Mouse (Mus musculus): ENCODE results near the gene Zrsr1. TPM values are rescaled to one million over a fixed set of nuclear protein-coding genes. Genes with fewer than 3 reads are reported as not detected.

The Zrsr1 gene
- polyA plus RNA-seq, 1 experiment from 2014 or later = 2.9 TPM

GRCm38 (mm10) chr11:22950131-22950530, 21.7 kb upstream of the Zrsr1 start:
- Histone ChIP-seq H3K27ac (no peak overlapping the region), H3K9me3 (no peaks in the 10 kb centered on the region), H3K4me2 (no peak overlapping the region), H3K27me3 (no peaks in the 10 kb centered on the region), H3K9ac (no peak overlapping the region), H3K36me3 (no peaks in the 10 kb centered on the region), H3K4me1 (no peaks in the 10 kb centered on the region), H3K4me3 (no peak overlapping the region)
- ATAC-seq (ENCODE audit: borderline replicate concordance, extremely low read depth, low FRiP score, low TSS enrichment) = no peak
- 87% methylated on average over 6 of the region's 6 CpGs for WGBS

GRCm38 (mm10) chr11:22952668-22953067, 19.1 kb upstream of the Zrsr1 start:
- Histone ChIP-seq H3K4me3 (no peak overlapping the region), H3K4me2 (no peak overlapping the region), H3K9ac (no peak overlapping the region), H3K27me3 (no peaks in the 10 kb centered on the region), H3K4me1 (no peaks in the 10 kb centered on the region), H3K9me3 (no peaks in the 10 kb centered on the region), H3K36me3 (0 out of 2 replicates have a peak, but pooled peaks cover 3% of the 10 kb centered on the region), H3K27ac (no peak overlapping the region)
- WGBS = 88% methylated on average over 7 of the region's 7 CpGs
- ATAC-seq (ENCODE audit: borderline replicate concordance, extremely low read depth, low FRiP score, low TSS enrichment) = no peak

DNA sequence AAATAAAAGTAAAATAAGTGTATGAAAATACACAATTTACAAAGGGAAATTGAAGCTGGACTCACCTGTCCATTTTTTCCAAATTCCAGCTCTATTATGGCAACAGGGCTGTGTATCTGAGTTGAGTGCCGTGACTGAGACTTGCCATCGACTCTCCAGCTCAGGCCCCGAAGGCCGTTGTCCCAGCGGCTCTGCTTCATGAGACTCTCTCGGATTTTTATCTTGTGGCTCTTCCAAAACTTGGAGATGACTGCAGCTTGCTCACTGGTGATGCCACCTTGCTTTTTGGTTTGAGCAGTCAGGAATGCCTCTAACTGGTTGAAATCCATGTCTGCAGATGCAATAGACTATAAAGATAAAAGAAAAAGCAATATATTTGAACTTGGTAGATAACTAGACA, 15.5 kb upstream of the Zrsr1 start:
- Histone ChIP-seq H3K4me3 (no peak overlapping the region), H3K9ac (no peak overlapping the region), H3K4me2 (no peak overlapping the region), H3K27ac (no peak overlapping the region), H3K27me3 (no peaks in the 10 kb centered on the region), H3K4me1 (0 out of 2 replicates have a peak, but pooled peaks cover 5% of the 10 kb centered on the region), H3K9me3 (no peaks in the 10 kb centered on the region), H3K36me3 (0 out of 2 replicates have a peak, but pooled peaks cover 3% of the 10 kb centered on the region)
- WGBS = 93% methylated on average over 6 of the region's 6 CpGs
- ATAC-seq (ENCODE audit: borderline replicate concordance, extremely low read depth, low FRiP score, low TSS enrichment) = no peak

- no peak overlapping the region for H3K4me2 ChIP-seq
- no peaks in the 10 kb centered on the region for H3K27me3 ChIP-seq
- H3K4me3 ChIP-seq = no peak overlapping the region
- 0 out of 2 replicates have a peak, but pooled peaks cover 3% of the 10 kb centered on the region for H3K36me3 ChIP-seq
- peak; percentile 64 for ATAC-seq (ENCODE audit: borderline replicate concordance, extremely low read depth, low FRiP score, low TSS enrichment)
- H3K9ac ChIP-seq = no peak overlapping the region
- H3K4me1 ChIP-seq = 0 out of 2 replicates have a peak, but pooled peaks cover 5% of the 10 kb centered on the region
- 60% methylated on average over 4 of the region's 4 CpGs for WGBS
- no peaks in the 10 kb centered on the region for H3K9me3 ChIP-seq
- H3K27ac ChIP-seq = no peak overlapping the region
Measured at GRCm38 (mm10) chr11:22956830-22957229, 15.0 kb upstream of the Zrsr1 start.

- Histone ChIP-seq H3K27ac (no peak overlapping the region), H3K9me3 (no peaks in the 10 kb centered on the region), H3K36me3 (0 out of 2 replicates have a peak, but pooled peaks cover 3% of the 10 kb centered on the region), H3K9ac (no peak overlapping the region), H3K4me3 (no peak overlapping the region), H3K27me3 (no peaks in the 10 kb centered on the region), H3K4me2 (no peak overlapping the region), H3K4me1 (0 out of 2 replicates have a peak, but pooled peaks cover 5% of the 10 kb centered on the region)
- 89% methylated on average over 4 of the region's 4 CpGs for WGBS
- ATAC-seq (ENCODE audit: borderline replicate concordance, extremely low read depth, low FRiP score, low TSS enrichment) = no peak
Measured at GRCm38 (mm10) chr11:22957791-22958374, 13.9 kb upstream of the Zrsr1 start.

DNA sequence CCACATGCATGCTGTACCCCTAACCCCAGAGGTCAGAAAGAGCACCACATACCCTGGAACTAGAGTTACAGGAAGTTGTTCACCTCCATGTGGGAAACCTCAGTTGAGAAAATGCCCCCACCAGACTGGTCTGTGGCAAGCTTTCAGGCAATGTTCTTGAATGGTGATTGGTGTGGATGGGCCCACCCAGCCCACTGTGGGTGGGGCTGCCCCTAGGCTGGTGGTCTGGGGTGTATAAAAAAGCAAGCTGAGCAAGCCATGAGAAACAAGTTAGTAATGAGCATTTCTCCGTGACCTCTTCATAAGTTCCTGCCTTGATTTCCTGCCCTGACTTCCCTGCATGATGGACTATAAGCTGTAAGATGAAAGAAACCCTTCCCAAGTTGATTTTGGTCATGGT, 9.7 kb upstream of the Zrsr1 start:
- no peak for ATAC-seq (ENCODE audit: borderline replicate concordance, extremely low read depth, low FRiP score, low TSS enrichment)
- H3K4me3 ChIP-seq = no peak overlapping the region
- no peak overlapping the region for H3K4me2 ChIP-seq
- no peak overlapping the region for H3K27ac ChIP-seq
- H3K9ac ChIP-seq = no peak overlapping the region
- H3K9me3 ChIP-seq = no peaks in the 10 kb centered on the region
- no peaks in the 10 kb centered on the region for H3K27me3 ChIP-seq
- 96% methylated on average over 1 of the region's 1 CpGs for WGBS
- 0 out of 2 replicates have a peak, but pooled peaks cover 5% of the 10 kb centered on the region for H3K4me1 ChIP-seq
- H3K36me3 ChIP-seq = peaks cover 10% of the 10 kb centered on the region; the same call in 1 of the 2 replicates

DNA sequence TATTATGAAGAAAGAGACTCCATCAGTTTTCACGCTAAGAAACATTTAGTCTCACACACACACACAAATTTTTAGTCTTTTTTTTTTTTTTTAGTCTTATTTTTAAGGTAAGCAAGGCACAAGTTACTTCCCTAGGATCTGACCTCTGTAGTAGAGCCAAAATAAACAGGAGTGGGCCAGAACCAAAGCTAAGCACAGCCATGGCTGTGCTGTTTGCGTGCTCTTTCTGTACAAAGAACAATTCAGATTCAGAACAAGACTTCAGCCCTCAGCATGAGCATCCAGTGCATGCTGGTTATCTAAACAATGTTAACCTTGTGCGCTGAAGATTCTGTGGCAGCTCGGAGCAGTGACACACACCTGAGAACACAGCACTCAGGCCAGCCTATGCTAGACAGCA, 7.4 kb upstream of the Zrsr1 start:
- H3K27me3 ChIP-seq = no peaks in the 10 kb centered on the region
- no peak for ATAC-seq (ENCODE audit: borderline replicate concordance, extremely low read depth, low FRiP score, low TSS enrichment)
- no peak overlapping the region for H3K4me2 ChIP-seq
- 73% methylated on average over 4 of the region's 4 CpGs for WGBS
- peaks cover 13% of the 10 kb centered on the region; the same call in 1 of the 2 replicates for H3K36me3 ChIP-seq
- no peak overlapping the region for H3K27ac ChIP-seq
- H3K4me3 ChIP-seq = no peak overlapping the region
- 0 out of 2 replicates have a peak, but pooled peaks cover 3% of the 10 kb centered on the region for H3K4me1 ChIP-seq
- no peaks in the 10 kb centered on the region for H3K9me3 ChIP-seq
- H3K9ac ChIP-seq = no peak overlapping the region

DNA sequence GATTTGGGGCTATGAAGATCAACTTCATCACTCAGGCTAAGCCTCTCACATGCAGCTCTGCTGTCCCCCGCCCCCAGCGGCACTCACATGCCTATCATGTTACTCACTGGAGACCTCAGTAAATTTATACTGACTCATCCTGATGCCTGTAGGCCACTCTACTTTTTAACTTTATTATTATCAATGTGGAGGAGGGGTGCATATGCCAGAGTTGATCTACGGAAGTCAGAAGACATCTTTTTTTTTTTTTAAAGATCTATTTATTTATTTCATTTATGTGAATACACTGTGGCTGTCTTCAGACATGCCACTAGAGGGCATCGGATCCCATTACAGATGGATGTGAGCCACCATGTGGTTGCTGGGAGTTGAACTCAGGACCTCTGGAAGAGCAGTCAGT, 6.3 kb upstream of the Zrsr1 start:
- Histone ChIP-seq H3K4me2 (no peak overlapping the region), H3K27me3 (no peaks in the 10 kb centered on the region), H3K36me3 (peaks cover 13% of the 10 kb centered on the region; the same call in 1 of the 2 replicates), H3K27ac (no peak overlapping the region), H3K4me1 (no peaks in the 10 kb centered on the region), H3K9ac (no peak overlapping the region), H3K9me3 (no peaks in the 10 kb centered on the region), H3K4me3 (no peak overlapping the region)
- ATAC-seq (ENCODE audit: borderline replicate concordance, extremely low read depth, low FRiP score, low TSS enrichment) = no peak
- WGBS = 81% methylated on average over 4 of the region's 4 CpGs

GRCm38 (mm10) chr11:22969486-22969885, 2.3 kb upstream of the Zrsr1 start:
- 57% methylated on average over 6 of the region's 6 CpGs for WGBS
- Histone ChIP-seq H3K9ac (no peak overlapping the region), H3K27ac (no peak overlapping the region), H3K9me3 (0 out of 2 replicates have a peak, but pooled peaks cover 16% of the 10 kb centered on the region), H3K36me3 (peaks cover 26% of the 10 kb centered on the region), H3K4me2 (no peak overlapping the region), H3K4me3 (no peak overlapping the region), H3K4me1 (0 out of 2 replicates have a peak, but pooled peaks cover 5% of the 10 kb centered on the region), H3K27me3 (no peaks in the 10 kb centered on the region)
- ATAC-seq (ENCODE audit: borderline replicate concordance, extremely low read depth, low FRiP score, low TSS enrichment) = no peak

DNA sequence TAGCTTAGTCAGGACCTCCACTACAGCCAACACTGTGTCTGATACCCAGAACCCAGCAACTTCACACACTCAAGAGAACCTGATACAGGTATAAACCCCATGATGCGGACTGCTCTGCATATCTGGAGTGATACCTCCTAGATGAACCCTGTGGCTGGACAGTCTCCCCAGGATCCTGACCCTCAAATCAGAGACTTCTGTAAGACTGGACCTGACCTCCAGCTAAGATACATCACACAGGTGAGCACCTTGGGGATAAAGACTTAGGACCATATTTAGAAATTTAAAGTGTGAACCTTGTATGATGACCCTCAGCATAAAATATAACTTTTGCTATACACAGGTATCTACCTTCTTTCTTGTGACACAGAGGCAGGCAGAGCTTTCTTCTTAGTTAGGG, 1.3 kb upstream of the Zrsr1 start:
- 0 out of 2 replicates have a peak, but pooled peaks cover 16% of the 10 kb centered on the region for H3K9me3 ChIP-seq
- H3K36me3 ChIP-seq = peaks cover 26% of the 10 kb centered on the region
- WGBS = 93% methylated on average over 1 of the region's 1 CpGs

DNA sequence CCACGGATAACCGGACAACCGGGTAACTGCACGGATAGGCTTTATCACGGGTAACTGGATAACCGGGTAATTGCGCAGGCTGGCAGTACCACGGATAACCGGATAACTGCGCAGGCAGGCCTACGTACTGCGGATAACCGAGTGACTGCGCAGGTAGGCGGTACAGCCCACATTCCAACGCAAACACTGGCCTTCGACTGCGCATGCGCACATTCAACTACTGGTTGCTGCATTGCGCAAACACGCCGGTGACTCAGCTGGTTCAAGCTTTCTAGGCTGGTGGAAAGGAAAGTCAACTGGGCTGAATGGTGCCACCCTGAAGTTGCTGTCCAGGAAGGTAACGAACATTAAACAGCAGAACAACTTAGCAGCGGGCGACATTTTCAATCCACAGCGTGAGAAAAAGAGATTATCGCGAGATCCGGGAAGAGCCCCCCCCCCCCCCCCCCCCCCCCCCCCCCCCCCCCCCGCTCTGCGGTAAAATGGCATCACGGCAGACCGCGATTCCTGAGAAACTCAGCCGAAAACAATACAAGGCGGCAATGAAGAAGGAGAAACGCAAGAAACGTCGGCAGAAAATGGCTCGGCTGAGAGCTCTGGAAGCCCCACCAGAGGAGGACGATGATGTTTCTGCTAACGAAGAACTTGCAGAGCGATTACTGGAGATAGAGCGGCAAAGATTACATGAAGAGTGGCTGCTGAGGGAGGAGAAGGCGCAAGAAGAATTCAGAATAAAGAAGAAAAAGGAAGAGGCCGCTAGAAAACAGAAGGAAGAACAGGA, 1.1 kb downstream of the Zrsr1 start:
- Histone ChIP-seq H3K27ac (peak overlapping the region; percentile 72), H3K27me3 (no peaks in the 10 kb centered on the region), H3K36me3 (peaks cover 25% of the 10 kb centered on the region; the same call in 1 of the 2 replicates), H3K4me2 (peak overlapping the region; percentile 62), H3K4me1 (peaks cover 16% of the 10 kb centered on the region), H3K4me3 (peak overlapping the region; percentile 53), H3K9ac (peak overlapping the region; percentile 46), H3K9me3 (0 out of 2 replicates have a peak, but pooled peaks cover 16% of the 10 kb centered on the region)
- 47% methylated on average over 44 of the region's 46 CpGs for WGBS
- peak; percentile 72 for ATAC-seq (ENCODE audit: borderline replicate concordance, extremely low read depth, low FRiP score, low TSS enrichment)

More for the DNA sequence above, 1.3 kb upstream of the Zrsr1 start:
- Histone ChIP-seq H3K9ac (no peak overlapping the region), H3K4me1 (peaks cover 8% of the 10 kb centered on the region), H3K4me3 (no peak overlapping the region), H3K27me3 (no peaks in the 10 kb centered on the region), H3K27ac (no peak overlapping the region), H3K4me2 (no peak overlapping the region)
- ATAC-seq (ENCODE audit: borderline replicate concordance, extremely low read depth, low FRiP score, low TSS enrichment) = no peak

DNA sequence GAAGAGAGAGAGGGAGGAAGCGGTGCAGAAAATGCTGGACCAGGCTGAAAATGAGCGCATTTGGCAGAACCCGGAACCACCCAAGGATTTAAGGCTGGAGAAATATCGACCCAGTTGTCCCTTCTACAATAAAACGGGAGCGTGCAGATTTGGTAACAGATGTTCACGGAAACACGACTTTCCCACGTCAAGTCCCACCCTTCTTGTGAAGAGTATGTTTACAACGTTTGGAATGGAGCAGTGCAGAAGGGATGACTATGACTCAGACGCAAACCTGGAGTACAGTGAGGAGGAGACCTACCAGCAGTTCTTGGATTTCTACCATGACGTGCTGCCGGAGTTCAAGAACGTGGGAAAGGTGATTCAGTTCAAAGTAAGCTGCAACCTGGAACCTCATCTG, 1.8 kb downstream of the Zrsr1 start:
- H3K27me3 ChIP-seq = no peaks in the 10 kb centered on the region
- 33% methylated on average over 14 of the region's 14 CpGs for WGBS
- H3K4me2 ChIP-seq = peak overlapping the region; percentile 59

More for the DNA sequence above, 1.8 kb downstream of the Zrsr1 start:
- peaks cover 29% of the 10 kb centered on the region; the same call in 1 of the 2 replicates for H3K36me3 ChIP-seq
- no peak for ATAC-seq (ENCODE audit: borderline replicate concordance, extremely low read depth, low FRiP score, low TSS enrichment)
- peak overlapping the region; percentile 72 for H3K27ac ChIP-seq
- H3K4me3 ChIP-seq = peak overlapping the region; percentile 53
- peak overlapping the region; percentile 46 for H3K9ac ChIP-seq
- peaks cover 16% of the 10 kb centered on the region for H3K4me1 ChIP-seq
- H3K9me3 ChIP-seq = 0 out of 2 replicates have a peak, but pooled peaks cover 16% of the 10 kb centered on the region

All from lung, embryonic 15.5 days (tissue).